Mouse (Mus musculus): ENCODE data around the gene Myh10.

Myh10 gene

DNA sequence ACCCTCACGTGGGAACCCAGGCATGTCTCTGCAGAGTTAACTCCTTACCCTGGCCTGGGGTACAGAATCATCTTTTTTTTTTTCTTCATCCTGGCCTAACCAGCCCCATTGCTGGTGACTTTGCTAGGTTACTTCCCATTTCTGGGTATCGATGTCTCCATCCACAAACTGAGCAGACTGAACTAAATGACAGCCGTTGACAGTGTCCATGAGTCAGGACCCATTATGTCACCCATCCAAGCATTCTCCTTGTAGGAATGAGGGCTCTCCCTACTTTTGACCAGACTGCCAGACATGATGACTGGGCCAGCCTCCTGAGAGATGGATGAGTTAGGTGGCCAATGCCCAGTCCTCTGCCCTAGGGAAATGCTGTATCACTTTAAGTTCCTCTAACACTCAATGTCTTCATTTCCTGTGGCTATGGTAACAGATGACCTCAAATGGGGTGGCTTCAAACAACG lies 172.3 kb downstream of the Myh10 start:
- peak; percentile 33 for DNase-seq (ENCODE audit: low read depth, low spot score)
- no peaks in the 10 kb centered on the region for H3K27me3 ChIP-seq (ENCODE audit: control insufficient read depth, insufficient read depth, low read length, poor library complexity, severe bottlenecking)
- H3K36me3 ChIP-seq (ENCODE audit: control insufficient read depth, insufficient read depth, low read length, poor library complexity, severe bottlenecking), result no peaks in the 10 kb centered on the region

- no peaks in the 10 kb centered on the region for H3K27me3 ChIP-seq (ENCODE audit: control insufficient read depth, insufficient read depth, low read length, poor library complexity, severe bottlenecking)
- no peaks in the 10 kb centered on the region for H3K36me3 ChIP-seq (ENCODE audit: control insufficient read depth, insufficient read depth, low read length, poor library complexity, severe bottlenecking)
- no peak for DNase-seq (ENCODE audit: low read depth, low spot score)
These were observed 173.3 kb downstream of the Myh10 start for GRCm38 (mm10) chr11:68864544-68865189.
